25 mouse cellular contexts compared by ENCODE assay signal in genomic region chr16:64563081-64563480, GRCm38 (mm10). TPM values are rescaled to one million over a fixed set of nuclear protein-coding genes. Genes with fewer than 3 reads are reported as not detected.
A peak's percentile ranks its signal among the peaks of the same experiment; 100 is the strongest.
DNase-seq lines count a peak whose midpoint lies in the region; ATAC-seq and TF ChIP-seq lines count a peak whose summit lies in the region.
"Had no signal": no experiment of that assay in that cellular context is flagged by ENCODE, and none has a peak within 500 bp of the region (broad histone marks: within the 10 kb centered on the region; RNA-seq: fewer than 3 reads in every experiment).

No protein-coding gene starts in this region.

- 84% methylated on average over 1 of the region's 1 CpGs for WGBS in hindbrain, embryonic 14.5 days
- WGBS in hindbrain, postnatal 0 days = 81% methylated on average over 1 of the region's 1 CpGs

- TF ChIP-seq RAD21 in CH12.LX (IDR thresholded peaks at IDR 0.05; ENCODE audit: low read depth, low read length) = no peak

- TF ChIP-seq POLR2A in CH12.LX (IDR thresholded peaks at IDR 0.05; ENCODE audit: low read depth, low read length) = no peak

- DNase-seq in hindbrain, embryonic 14.5 days (ENCODE audit: low spot score) = peak; percentile 20
- DNase-seq in hindbrain, postnatal 0 days (ENCODE audit: low spot score) = no peak
- peak; percentile 76 for DNase-seq in CH12.LX (ENCODE audit: extremely low read depth)
- DNase-seq in frontal cortex, adult 2 months (ENCODE audit: extremely low spot score in 1 of 2, low spot score in 1 of 2) = no peak
- no peak for DNase-seq in adrenal gland, adult 8-10 months
- DNase-seq: adrenal gland, adult 2 months; adrenal gland, postnatal 10 days; adrenal gland, postnatal 14 days; adrenal gland, postnatal 25 days; adrenal gland, postnatal 36 days; B cell, adult 2 months; cerebellum, adult 11 months; cerebellum, adult 11-12 months; cerebellum, adult 18-20 months; cerebellum, adult 2 months; cerebellum, adult 8-10 months had no signal

- dilution Hi-C loops in CH12.LX (cut with MboI; ENCODE audit: extremely low pct_ligation_motif_present, extremely low pct_unique_long_range_greater_than_20kb, low sequenced_read_pairs) = no loop called here

- TF ChIP-seq EP300 in CH12.LX (IDR thresholded peaks at IDR 0.05; ENCODE audit: low read length) = peak; percentile 85

- H3K9me3 ChIP-seq in hindbrain, embryonic 14.5 days (ENCODE audit: control insufficient read depth, low read length) = no peaks in the 10 kb centered on the region
- H3K9me3 ChIP-seq in hindbrain, postnatal 0 days (ENCODE audit: low read length) = no peaks in the 10 kb centered on the region
- H3K9me3 ChIP-seq in CH12.LX (replicated peaks; ENCODE audit: low read length) = no peaks in the 10 kb centered on the region
- H3K9me3 ChIP-seq: G1E had no signal

- H3K9ac ChIP-seq in hindbrain, embryonic 14.5 days = no peak overlapping the region
- H3K9ac ChIP-seq in hindbrain, postnatal 0 days (replicated peaks; ENCODE audit: low read length) = no peak overlapping the region
- no peak overlapping the region for H3K9ac ChIP-seq in CH12.LX (ENCODE audit: insufficient read depth, low read depth)

- H3K4me1 ChIP-seq in hindbrain, embryonic 14.5 days (replicated peaks; ENCODE audit: control insufficient read depth, insufficient read depth, low read length) = no peaks in the 10 kb centered on the region
- no peaks in the 10 kb centered on the region for H3K4me1 ChIP-seq in hindbrain, postnatal 0 days (ENCODE audit: insufficient read depth, low read length)
- H3K4me1 ChIP-seq in CH12.LX (ENCODE audit: control insufficient read depth in 1 of 2, insufficient read depth in 2 of 2) = peaks cover 0 to 11% of the 10 kb centered on the region in 2 experiments; a peak in 2 of 4 replicates

- in situ Hi-C loops in CH12.LX (cut with MboI; ENCODE audit: low pct_ligation_motif_present, low pct_unique_long_range_greater_than_20kb, low sequenced_read_pairs) = no loop called here

- no peaks in the 10 kb centered on the region for H3K79me2 ChIP-seq in CH12.LX (replicated peaks; ENCODE audit: control insufficient read depth, extremely low read depth, insufficient read depth, poor library complexity, severe bottlenecking)

- no peak for ATAC-seq in hindbrain, embryonic 14.5 days (ENCODE audit: low FRiP score)
- no peak for ATAC-seq in hindbrain, postnatal 0 days
- peak; percentile 25 for ATAC-seq in inflammation-experienced regulatory T-cells, adult 6 months
- ATAC-seq: activated CD4-positive, CD25-positive, alpha-beta regulatory T cell, adult 4 months; CD4-positive, CD25-positive, alpha-beta regulatory T cell, adult 4 months; Patski had no signal

- H3K27me3 ChIP-seq in hindbrain, embryonic 14.5 days (ENCODE audit: control insufficient read depth, insufficient read depth, low read length) = no peaks in the 10 kb centered on the region
- H3K27me3 ChIP-seq in hindbrain, postnatal 0 days (ENCODE audit: insufficient read depth, low read length) = no peaks in the 10 kb centered on the region
- H3K27me3 ChIP-seq in CH12.LX (replicated peaks) = no peaks in the 10 kb centered on the region

- H3K36me3 ChIP-seq in hindbrain, embryonic 14.5 days (replicated peaks; ENCODE audit: control insufficient read depth, insufficient read depth) = no peaks in the 10 kb centered on the region
- no peaks in the 10 kb centered on the region for H3K36me3 ChIP-seq in hindbrain, postnatal 0 days (ENCODE audit: insufficient read depth, low read length)
- no peaks in the 10 kb centered on the region for H3K36me3 ChIP-seq in CH12.LX (replicated peaks in 1 of 2; ENCODE audit: control insufficient read depth in 1 of 2, insufficient read depth in 1 of 2, low read length in 1 of 2)
- H3K36me3 ChIP-seq: G1E had no signal

- no peak overlapping the region for H3K4me3 ChIP-seq in hindbrain, embryonic 14.5 days (replicated peaks; ENCODE audit: low read length)
- H3K4me3 ChIP-seq in hindbrain, postnatal 0 days (ENCODE audit: low read length) = no peak overlapping the region
- no peak overlapping the region for H3K4me3 ChIP-seq in CH12.LX (replicated peaks in 1 of 3; ENCODE audit: low read depth in 2 of 3, low read length in 2 of 3, poor library complexity in 1 of 3)

- no peak overlapping the region for H3K4me2 ChIP-seq in hindbrain, embryonic 14.5 days (replicated peaks)
- H3K4me2 ChIP-seq in hindbrain, postnatal 0 days (ENCODE audit: low read depth, low read length) = no peak overlapping the region
- no peak overlapping the region for H3K4me2 ChIP-seq in CH12.LX (ENCODE audit: insufficient read depth, low read depth, poor library complexity, severe bottlenecking)

- no peak overlapping the region for H3K27ac ChIP-seq in hindbrain, embryonic 14.5 days
- H3K27ac ChIP-seq in hindbrain, postnatal 0 days = no peak overlapping the region
- H3K27ac ChIP-seq in CH12.LX (ENCODE audit: insufficient read depth, low read depth) = no peak overlapping the region

- no peak for TF ChIP-seq CTCF in hindbrain, postnatal 0 days (IDR thresholded peaks at IDR 0.05; ENCODE audit: low read depth)
- TF ChIP-seq CTCF in CH12.LX (conservative IDR thresholded peaks at IDR 0.05 in 1 of 2, IDR thresholded peaks at IDR 0.05 in 1 of 2; ENCODE audit: low read depth in 2 of 2, low read length in 2 of 2) = no peak

TF ChIP-seq in CH12.LX, 34 proteins besides CTCF, POLR2A, EP300 and RAD21:
- TF ChIP-seq MEF2A (IDR thresholded peaks at IDR 0.05; ENCODE audit: borderline replicate concordance, low read depth, low read length) (peak; percentile 98), MAX (IDR thresholded peaks at IDR 0.05; ENCODE audit: low read length) (no peak), ELF1 (IDR thresholded peaks at IDR 0.05; ENCODE audit: low read depth, low read length) (no peak), BHLHE40 (IDR thresholded peaks at IDR 0.05; ENCODE audit: low read depth, low read length) (no peak), KAT2A (IDR thresholded peaks at IDR 0.05; ENCODE audit: insufficient replicate concordance, low read length) (no peak), JUN (IDR thresholded peaks at IDR 0.05; ENCODE audit: insufficient read depth, low read depth, low read length) (peak; percentile 96), ZMIZ1 (IDR thresholded peaks at IDR 0.05; ENCODE audit: low read depth, low read length) (no peak), JUND (conservative IDR thresholded peaks at IDR 0.05; ENCODE audit: low read depth, low read length) (peak; percentile 93), NRF1 (IDR thresholded peaks at IDR 0.05; ENCODE audit: low read depth, low read length) (no peak), MXI1 (IDR thresholded peaks at IDR 0.05; ENCODE audit: low read depth, low read length) (no peak), MYC (IDR thresholded peaks at IDR 0.05; ENCODE audit: low read depth, low read length) (no peak), ETS1 (conservative IDR thresholded peaks at IDR 0.05; ENCODE audit: low read depth, low read length) (peak; percentile 66)

RNA-seq across cellular contexts. Expression of gene Csnka2ip, which starts 39.1 kb away (rescaled TPM):
- 0.07 TPM in 1 of 2 replicates, not detected in the other for polyA plus RNA-seq in hindbrain, embryonic 14.5 days (2014; fragmentation: Nextera tagmentation; extraction: Ambion mirVana)
- 0.21 TPM in 1 of 2 replicates, not detected in the other for total RNA-seq in hindbrain, postnatal 0 days (2014; rRNA removed)
- polyA plus RNA-seq in hindbrain, postnatal 0 days (2015; fragmentation: Nextera tagmentation; extraction: Ambion mirVana) = not detected in 2 replicates
- not detected in 2 replicates for total RNA-seq in CH12.LX (2012; rRNA removed)
- total RNA-seq in CH12.LX (2014; rRNA removed) = not detected in 2 replicates
- not detected in 2 replicates for polyA plus RNA-seq in CH12.LX (2012; ENCODE audit: insufficient read length, low read depth)
- not detected for polyA plus RNA-seq in inflammation-experienced regulatory T-cells, adult 6 months (2017; shearing (Covaris generic))
- 0.04 and 0.06 TPM in 2 replicates for polyA plus RNA-seq in frontal cortex, adult 2 months (2012; rRNA removed)
- not detected for total RNA-seq in adrenal gland, adult 8-10 months (2022)
- total RNA-seq: adrenal gland, adult 18-20 months; adrenal gland, adult 2 months; adrenal gland, postnatal 10 days; adrenal gland, postnatal 14 days; adrenal gland, postnatal 25 days; adrenal gland, postnatal 36 days; ES-E14; MEL had no signal
- polyA plus RNA-seq: activated CD4-positive, CD25-positive, alpha-beta regulatory T cell, adult 4 months; adrenal gland, adult 2 months; C2C12; CD4-positive, CD25-positive, alpha-beta regulatory T cell, adult 4 months; G1E; Patski had no signal

Comparison
In these comparisons a context has a peak if more than half of its experiments do, and no peak if none do; other contexts are left out.
1. DNase-seq: peak in hindbrain, embryonic 14.5 days (single experiment) and CH12.LX (single experiment); none in hindbrain, postnatal 0 days (single experiment), frontal cortex, adult 2 months (0 of 2) and adrenal gland, adult 8-10 months (single experiment).